Mouse (Mus musculus) midbrain, embryonic 13.5 days (tissue): ENCODE results near the gene Cd28. TPM values are rescaled to one million over a fixed set of nuclear protein-coding genes. Genes with fewer than 3 reads are reported as not detected.

ENCODE experiments used
- ATAC-seq: fragments of 200-750 bp; cut with Nextera tagmentation; 2 replicates; pipeline ENCODE4 v1.8.0; 2017; ENCODE audit warnings: mild to moderate bottlenecking, moderate TSS enrichment, moderate library complexity
- H3K27ac ChIP-seq: fragments of 300-500 bp; sonication (generic); 2 replicates; pipeline ENCODE4 v1.5.1; 2015; ENCODE audit warnings: inconsistent platforms, mild to moderate bottlenecking, moderate library complexity
- H3K27me3 ChIP-seq: fragments of 300-500 bp; sonication (generic); 2 replicates; pipeline ENCODE4 v1.6.1; 2015; ENCODE audit warnings: mild to moderate bottlenecking, inconsistent platforms
- H3K36me3 ChIP-seq: fragments of 300-500 bp; sonication (generic); 2 replicates; pipeline ENCODE4 v1.6.1; 2015; ENCODE audit warnings: mild to moderate bottlenecking, inconsistent platforms
- H3K4me1 ChIP-seq: fragments of 300-500 bp; sonication (generic); replicated peaks from 2 replicates; pipeline ENCODE4 v1.6.1; 2015; ENCODE audit warnings: inconsistent platforms
- H3K4me2 ChIP-seq: fragments of 300-500 bp; sonication (generic); replicated peaks from 2 replicates; pipeline ENCODE4 v1.6.1; 2015; ENCODE audit warnings: moderate library complexity, mild to moderate bottlenecking, inconsistent platforms
- H3K4me3 ChIP-seq: fragments of 300-500 bp; sonication (generic); replicated peaks from 2 replicates; pipeline ENCODE4 v1.5.1; 2015; ENCODE audit warnings: mild to moderate bottlenecking, inconsistent platforms
- H3K9ac ChIP-seq: fragments of 300-500 bp; sonication (generic); replicated peaks from 2 replicates; pipeline ENCODE4 v1.6.1; 2015; ENCODE audit warnings: mild to moderate bottlenecking, inconsistent platforms
- H3K9me3 ChIP-seq: fragments of 300-500 bp; sonication (generic); 2 replicates; pipeline ENCODE4 v1.6.1; 2016; ENCODE audit warnings: mild to moderate bottlenecking, inconsistent platforms
- WGBS: fragments of 180-500 bp; shearing (Covaris S2); methylation state at CpG from one replicate; pipeline ENCODE4 v1.1.7; 2015; 5-methylcytosine and 5-hydroxymethylcytosine counted together
- polyA plus RNA-seq: library from polyadenylated mRNA; unstranded; fragments of >200 nt; fragmentation: Nextera tagmentation; extraction: Ambion mirVana; gene quantifications from 2 replicates; pipeline ENCODE4 v1.2.1, GENCODE M21; 2015

The Cd28 gene
- polyA plus RNA-seq, 1 experiment from 2014 or later, result 0.16 TPM

DNA sequence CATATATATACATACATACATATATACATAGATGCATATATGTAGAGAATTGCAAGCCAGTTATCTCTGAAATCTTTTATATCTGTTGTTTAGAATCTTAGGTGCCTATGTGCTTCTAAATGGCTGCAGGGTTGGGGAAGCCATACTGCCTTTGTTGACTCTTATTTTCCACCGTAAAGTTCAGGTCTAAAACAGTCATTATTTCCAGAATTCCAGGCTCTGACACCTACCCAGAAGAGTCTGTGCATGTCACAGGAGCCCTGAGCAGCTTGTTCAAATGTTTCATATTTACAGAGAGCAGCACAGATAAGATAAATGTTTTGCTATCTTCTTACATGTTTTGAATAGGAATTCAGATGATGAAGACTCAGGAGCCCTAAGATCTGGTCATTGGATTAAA, 36.4 kb downstream of the Cd28 start:
- ATAC-seq, result no peak
- no peaks in the 10 kb centered on the region for H3K27me3 ChIP-seq
- H3K4me3 ChIP-seq, result no peak overlapping the region
- no peak overlapping the region for H3K9ac ChIP-seq
- H3K4me1 ChIP-seq, result no peaks in the 10 kb centered on the region
- WGBS, result 87% methylated on average over 1 of the region's 1 CpGs
- no peak overlapping the region for H3K4me2 ChIP-seq
- no peaks in the 10 kb centered on the region for H3K9me3 ChIP-seq
- no peaks in the 10 kb centered on the region for H3K36me3 ChIP-seq
- H3K27ac ChIP-seq, result no peak overlapping the region

DNA sequence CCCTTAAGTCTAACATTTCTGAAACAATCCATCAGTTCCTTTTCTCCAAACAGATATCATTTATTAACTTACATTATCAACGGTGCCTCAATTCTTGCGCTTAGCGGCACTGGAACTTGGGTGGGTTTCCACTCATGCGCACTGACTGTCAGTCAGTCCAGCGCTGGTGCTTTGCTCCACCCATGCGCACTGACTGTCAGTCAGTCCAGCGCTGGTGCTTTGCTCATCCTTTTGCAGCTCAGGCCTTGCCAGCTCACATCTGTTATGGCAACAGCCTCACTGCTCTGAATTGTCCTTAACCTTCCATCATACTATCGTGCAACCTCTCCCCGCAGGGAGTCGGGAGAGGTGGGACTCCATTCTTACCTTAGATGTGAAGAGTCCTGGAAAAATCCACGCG, 37.4 kb downstream of the Cd28 start:
- Histone ChIP-seq H3K4me3 (no peak overlapping the region), H3K27ac (no peak overlapping the region), H3K4me2 (no peak overlapping the region), H3K36me3 (no peaks in the 10 kb centered on the region), H3K9ac (no peak overlapping the region), H3K27me3 (no peaks in the 10 kb centered on the region), H3K4me1 (no peaks in the 10 kb centered on the region), H3K9me3 (no peaks in the 10 kb centered on the region)
- 96% methylated on average over 12 of the region's 12 CpGs for WGBS
- no peak for ATAC-seq

DNA sequence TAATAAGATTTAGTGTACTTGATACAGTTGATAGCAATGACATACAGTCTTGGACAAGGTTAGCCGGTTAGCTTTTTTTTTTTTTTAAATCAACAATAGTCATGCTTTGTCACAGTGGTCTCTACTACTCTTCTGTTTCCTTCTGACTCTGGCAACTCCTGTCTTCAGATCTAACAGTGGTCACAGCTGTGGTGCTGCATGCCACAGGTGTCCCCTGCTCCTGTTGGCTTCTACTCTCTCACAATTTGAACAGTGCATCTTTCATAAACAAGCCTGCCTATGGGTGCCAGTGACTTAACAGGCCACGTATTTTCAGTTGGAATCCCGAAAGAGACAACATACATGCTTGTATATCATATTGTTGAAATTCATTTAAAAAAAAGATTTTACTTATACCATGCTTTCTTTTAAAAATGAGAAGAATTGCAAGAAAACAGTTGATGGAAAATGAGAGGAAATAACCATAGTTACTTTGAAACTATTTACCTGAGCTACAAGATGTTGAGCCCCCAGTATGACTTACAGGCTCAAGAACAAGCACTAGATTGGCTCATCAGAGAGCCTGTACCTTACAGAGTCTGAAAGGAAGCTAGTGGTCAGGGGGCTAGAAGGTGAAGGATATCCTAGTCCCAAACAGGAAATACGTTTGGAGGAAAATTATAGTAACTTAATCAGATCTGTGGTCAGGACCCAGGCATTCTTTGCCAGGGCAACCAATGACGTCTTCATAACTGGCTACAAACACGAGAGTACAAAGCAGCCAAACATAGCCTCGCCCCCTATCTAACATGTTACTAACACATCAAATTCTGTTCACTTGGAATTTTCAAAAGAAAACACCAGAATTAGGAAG, 39.0 kb downstream of the Cd28 start:
- H3K27ac ChIP-seq, result no peak overlapping the region
- WGBS, result 81% methylated on average over 7 of the region's 7 CpGs
- H3K4me2 ChIP-seq, result no peak overlapping the region
- no peak overlapping the region for H3K9ac ChIP-seq
- H3K9me3 ChIP-seq, result no peaks in the 10 kb centered on the region
- no peaks in the 10 kb centered on the region for H3K36me3 ChIP-seq
- H3K27me3 ChIP-seq, result no peaks in the 10 kb centered on the region
- ATAC-seq, result no peak
- H3K4me3 ChIP-seq, result no peak overlapping the region
- H3K4me1 ChIP-seq, result no peaks in the 10 kb centered on the region

DNA sequence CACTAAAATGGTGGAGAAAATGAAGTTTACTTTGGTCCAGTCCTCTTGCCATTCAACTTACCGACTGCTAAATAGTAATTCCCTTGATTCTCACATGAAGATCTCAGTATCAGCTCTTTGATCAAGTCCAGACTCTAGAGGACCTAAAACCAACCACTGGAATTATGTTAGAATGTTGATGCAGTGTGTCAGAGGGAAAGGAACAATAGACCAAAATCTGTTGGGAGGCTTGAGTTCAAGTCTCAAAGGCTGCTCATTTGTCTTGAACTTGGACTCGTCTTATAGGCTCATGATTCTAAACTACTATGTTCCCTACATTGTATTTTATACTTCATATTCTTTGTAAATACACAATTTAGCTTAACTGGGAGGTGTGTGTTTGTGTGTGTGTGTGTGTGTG, 41.0 kb downstream of the Cd28 start:
- no peak overlapping the region for H3K27ac ChIP-seq
- no peak overlapping the region for H3K9ac ChIP-seq
- no peak overlapping the region for H3K4me2 ChIP-seq
- no peaks in the 10 kb centered on the region for H3K9me3 ChIP-seq
- whole genome bisulfite sequencing, result 90% methylated on average over 2 of the region's 2 CpGs
- ATAC-seq, result no peak
- H3K36me3 ChIP-seq, result no peaks in the 10 kb centered on the region
- H3K4me3 ChIP-seq, result no peak overlapping the region
- H3K27me3 ChIP-seq, result no peaks in the 10 kb centered on the region
- no peaks in the 10 kb centered on the region for H3K4me1 ChIP-seq

DNA sequence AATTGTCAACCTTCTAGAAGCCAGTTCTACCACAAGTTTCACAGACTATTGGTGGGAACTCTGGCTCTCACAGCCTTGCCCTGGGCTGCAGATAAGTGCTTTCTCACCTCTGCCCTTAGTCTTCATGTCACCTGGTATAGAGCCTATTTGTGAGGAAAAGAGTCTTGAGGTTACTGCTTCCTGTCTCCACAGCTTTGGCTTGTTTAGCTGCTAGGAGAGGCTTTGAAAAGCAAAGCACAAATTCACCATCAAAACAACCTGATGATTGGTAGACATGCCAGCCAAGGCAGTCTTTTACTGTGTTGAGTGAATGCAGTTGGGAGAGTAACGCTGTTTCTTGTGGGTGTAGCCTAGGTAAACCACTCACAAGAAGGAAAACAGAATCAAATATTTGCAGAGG, 41.6 kb downstream of the Cd28 start:
- H3K27ac ChIP-seq, result no peak overlapping the region
- H3K4me1 ChIP-seq, result no peaks in the 10 kb centered on the region
- no peak overlapping the region for H3K4me2 ChIP-seq
- H3K27me3 ChIP-seq, result no peaks in the 10 kb centered on the region
- no peak overlapping the region for H3K4me3 ChIP-seq
- ATAC-seq, result no peak
- no peaks in the 10 kb centered on the region for H3K36me3 ChIP-seq
- WGBS, result 86% methylated on average over 1 of the region's 1 CpGs
- H3K9ac ChIP-seq, result no peak overlapping the region
- no peaks in the 10 kb centered on the region for H3K9me3 ChIP-seq

DNA sequence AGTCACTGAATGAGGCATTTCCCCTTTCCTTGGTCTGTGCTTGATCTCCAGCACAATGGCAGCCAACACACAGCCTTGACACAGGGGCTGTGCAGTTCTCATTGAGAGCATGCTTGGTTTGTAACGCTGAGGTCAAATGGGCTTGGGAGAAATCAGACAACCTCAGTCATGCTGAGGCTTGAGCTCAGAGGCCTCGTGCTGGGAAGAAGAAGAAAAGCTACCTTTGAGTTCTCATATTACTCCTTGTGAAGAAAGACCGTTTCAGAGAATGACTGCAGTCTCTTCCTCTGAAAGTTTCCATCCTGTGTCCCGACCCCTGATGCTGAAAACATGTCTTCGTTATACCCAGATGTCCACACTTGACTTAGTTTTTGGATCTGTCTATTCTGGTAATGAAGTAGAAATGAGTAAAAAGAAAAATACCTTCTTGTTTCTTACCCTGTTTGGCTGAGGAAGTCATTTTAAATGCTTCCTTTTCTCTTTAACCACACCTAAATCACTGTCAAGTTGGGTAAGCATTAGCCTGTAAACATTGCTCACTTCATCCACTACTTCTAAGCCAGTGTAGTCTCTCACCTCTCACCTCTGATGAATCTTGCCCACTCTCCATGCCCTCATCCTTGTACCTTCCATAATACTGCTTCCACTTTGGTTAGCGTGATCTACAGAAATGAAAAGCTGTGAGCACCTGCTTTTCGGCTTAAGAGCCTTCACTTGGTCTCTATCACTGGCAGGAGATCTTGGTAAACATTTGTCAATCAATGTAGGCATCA, 43.1 kb downstream of the Cd28 start:
- H3K36me3 ChIP-seq, result no peaks in the 10 kb centered on the region
- no peak overlapping the region for H3K9ac ChIP-seq
- H3K27ac ChIP-seq, result no peak overlapping the region
- no peaks in the 10 kb centered on the region for H3K4me1 ChIP-seq
- H3K4me3 ChIP-seq, result no peak overlapping the region
- 68% methylated on average over 7 of the region's 7 CpGs for WGBS
- no peak overlapping the region for H3K4me2 ChIP-seq
- no peaks in the 10 kb centered on the region for H3K27me3 ChIP-seq
- no peak for ATAC-seq
- no peaks in the 10 kb centered on the region for H3K9me3 ChIP-seq

DNA sequence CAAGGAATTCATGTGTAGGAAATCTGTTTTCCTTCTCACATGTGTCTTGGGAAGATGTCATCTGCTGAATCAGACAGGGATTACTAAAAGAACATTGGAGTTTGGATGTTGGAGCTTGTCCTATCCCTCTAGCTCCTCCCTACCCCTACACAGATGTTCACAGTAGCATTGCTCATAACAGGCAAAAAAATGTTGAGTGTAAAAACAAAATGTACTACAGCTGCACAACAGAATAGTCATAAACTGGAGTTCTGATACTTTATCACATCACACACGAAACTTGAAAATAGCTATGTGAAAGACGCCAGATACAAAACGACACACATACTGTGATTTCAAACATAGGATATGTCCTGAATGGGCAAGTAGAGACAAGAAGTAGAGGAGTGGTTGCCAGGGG, 43.9 kb downstream of the Cd28 start:
- Histone ChIP-seq H3K27ac (no peak overlapping the region), H3K4me1 (no peaks in the 10 kb centered on the region), H3K9ac (no peak overlapping the region), H3K4me2 (no peak overlapping the region), H3K27me3 (no peaks in the 10 kb centered on the region), H3K9me3 (no peaks in the 10 kb centered on the region), H3K36me3 (no peaks in the 10 kb centered on the region), H3K4me3 (no peak overlapping the region)
- WGBS, result 95% methylated on average over 3 of the region's 3 CpGs
- ATAC-seq, result no peak

DNA sequence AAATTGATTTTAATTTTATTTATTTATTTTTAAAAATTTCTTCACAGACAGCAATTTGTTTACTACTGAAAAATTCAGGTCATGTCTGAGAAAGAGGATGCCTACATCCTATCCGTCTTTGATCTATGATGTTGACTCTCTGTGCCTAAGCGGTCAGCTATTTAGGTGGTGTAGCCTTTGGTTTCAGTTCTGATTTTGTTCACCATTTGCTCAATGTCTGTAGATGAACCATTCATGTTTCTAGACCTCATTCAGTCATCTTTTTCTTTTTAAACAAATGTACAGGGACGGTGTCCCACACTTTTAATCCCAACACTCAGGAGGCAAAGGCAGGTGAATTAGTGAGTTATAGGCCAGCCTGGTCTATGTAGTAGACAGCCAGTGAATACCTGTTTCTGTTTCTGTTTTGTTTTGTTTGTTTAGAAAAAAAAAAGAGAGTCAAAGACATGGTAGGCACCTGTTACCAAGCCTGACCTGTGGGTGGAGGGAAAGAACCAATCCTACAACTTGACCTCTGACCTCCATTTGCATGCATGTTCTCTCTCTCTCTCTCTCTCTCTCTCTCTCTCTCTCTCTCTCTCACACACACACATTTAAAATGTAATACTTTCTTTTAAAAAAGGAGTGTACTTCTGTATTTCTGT, 45.0 kb downstream of the Cd28 start:
- ATAC-seq, result no peak
- H3K9me3 ChIP-seq, result no peaks in the 10 kb centered on the region
- 93% methylated on average over 3 of the region's 3 CpGs for WGBS

DNA sequence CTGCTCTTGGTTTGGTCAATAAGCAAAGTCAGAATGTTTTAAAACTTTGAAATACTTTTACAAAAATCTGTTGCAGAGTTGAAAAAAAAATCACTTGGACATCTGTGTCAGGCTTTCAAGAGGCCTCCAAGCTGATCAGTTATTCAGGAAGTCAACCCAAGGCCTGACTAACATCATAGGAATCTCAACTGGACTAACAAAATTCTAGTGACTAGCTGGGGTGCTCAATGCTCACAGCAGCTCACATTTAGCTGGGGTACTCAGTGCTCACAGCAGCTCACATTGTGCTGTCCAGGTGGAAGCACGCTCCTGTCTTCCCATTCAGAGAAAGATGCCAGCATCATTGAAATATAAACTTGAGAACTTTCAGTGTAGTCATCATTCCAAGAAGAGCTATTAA, 45.9 kb downstream of the Cd28 start:
- 97% methylated on average over 1 of the region's 1 CpGs for WGBS
- Histone ChIP-seq H3K27me3 (no peaks in the 10 kb centered on the region), H3K4me3 (no peak overlapping the region), H3K36me3 (no peaks in the 10 kb centered on the region), H3K4me2 (no peak overlapping the region), H3K27ac (no peak overlapping the region), H3K9ac (no peak overlapping the region), H3K4me1 (no peaks in the 10 kb centered on the region), H3K9me3 (no peaks in the 10 kb centered on the region)
- ATAC-seq, result no peak

More for the DNA sequence above, 45.0 kb downstream of the Cd28 start:
- Histone ChIP-seq H3K4me1 (no peaks in the 10 kb centered on the region), H3K27ac (no peak overlapping the region), H3K27me3 (no peaks in the 10 kb centered on the region), H3K4me2 (no peak overlapping the region), H3K4me3 (no peak overlapping the region), H3K36me3 (no peaks in the 10 kb centered on the region), H3K9ac (no peak overlapping the region)

DNA sequence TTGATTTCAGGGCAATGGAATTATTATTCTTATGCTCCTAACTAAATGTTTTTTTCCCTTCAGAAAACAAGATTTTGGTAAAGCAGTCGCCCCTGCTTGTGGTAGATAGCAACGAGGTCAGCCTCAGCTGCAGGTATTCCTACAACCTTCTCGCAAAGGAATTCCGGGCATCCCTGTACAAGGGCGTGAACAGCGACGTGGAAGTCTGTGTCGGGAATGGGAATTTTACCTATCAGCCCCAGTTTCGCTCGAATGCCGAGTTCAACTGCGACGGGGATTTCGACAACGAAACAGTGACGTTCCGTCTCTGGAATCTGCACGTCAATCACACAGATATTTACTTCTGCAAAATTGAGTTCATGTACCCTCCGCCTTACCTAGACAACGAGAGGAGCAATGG, 46.3 kb downstream of the Cd28 start:
- Histone ChIP-seq H3K36me3 (no peaks in the 10 kb centered on the region), H3K27me3 (no peaks in the 10 kb centered on the region), H3K4me1 (no peaks in the 10 kb centered on the region), H3K27ac (no peak overlapping the region), H3K9ac (no peak overlapping the region), H3K9me3 (no peaks in the 10 kb centered on the region), H3K4me3 (no peak overlapping the region), H3K4me2 (no peak overlapping the region)
- ATAC-seq, result no peak
- WGBS, result 93% methylated on average over 20 of the region's 20 CpGs

DNA sequence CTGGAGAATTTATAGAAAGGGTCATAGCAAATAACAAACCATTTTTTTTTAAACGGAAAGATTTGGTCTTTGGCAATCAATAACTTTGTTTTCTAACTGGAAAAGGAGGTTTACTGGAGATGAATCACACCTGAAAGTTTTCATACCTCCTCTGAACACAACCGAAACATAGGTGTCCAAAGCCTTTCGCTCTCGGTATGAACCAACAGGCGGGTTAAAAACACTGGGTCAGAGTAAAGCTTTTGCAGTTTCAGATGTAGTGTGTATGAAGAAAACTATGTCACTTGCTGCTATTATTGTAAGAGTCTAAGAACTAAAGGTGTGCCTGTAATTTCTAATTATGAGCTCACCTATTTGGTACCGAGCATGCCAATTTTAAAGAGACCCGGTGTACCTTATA, 55.2 kb downstream of the Cd28 start:
- Histone ChIP-seq H3K4me1 (no peaks in the 10 kb centered on the region), H3K9me3 (no peaks in the 10 kb centered on the region), H3K27ac (no peak overlapping the region), H3K4me3 (no peak overlapping the region), H3K36me3 (no peaks in the 10 kb centered on the region), H3K27me3 (no peaks in the 10 kb centered on the region), H3K4me2 (no peak overlapping the region), H3K9ac (no peak overlapping the region)
- 92% methylated on average over 7 of the region's 7 CpGs for WGBS
- ATAC-seq, result no peak

DNA sequence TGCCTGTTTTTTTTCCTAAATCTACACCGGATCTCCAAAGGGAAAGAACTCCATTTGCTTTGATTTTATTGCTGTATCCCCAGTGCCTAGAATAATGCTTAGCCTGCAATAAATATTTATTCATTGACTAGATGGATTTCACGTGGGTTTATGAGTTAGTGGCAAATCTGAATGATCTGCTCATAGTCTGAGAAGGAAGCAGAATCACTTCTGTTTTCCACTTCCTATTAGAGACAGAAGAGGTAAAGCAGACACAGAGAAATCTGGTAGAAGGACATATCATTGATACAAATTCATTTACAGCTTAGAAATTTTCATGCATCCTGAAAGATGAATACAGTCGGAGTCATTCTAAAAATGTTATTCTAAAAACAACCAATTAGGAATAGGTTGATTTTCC, 56.6 kb downstream of the Cd28 start:
- H3K27me3 ChIP-seq, result no peaks in the 10 kb centered on the region
- no peak overlapping the region for H3K27ac ChIP-seq
- H3K4me2 ChIP-seq, result no peak overlapping the region
- ATAC-seq, result no peak
- no peaks in the 10 kb centered on the region for H3K9me3 ChIP-seq
- no peaks in the 10 kb centered on the region for H3K4me1 ChIP-seq
- WGBS, result 85% methylated on average over 3 of the region's 3 CpGs
- no peak overlapping the region for H3K4me3 ChIP-seq
- H3K9ac ChIP-seq, result no peak overlapping the region
- H3K36me3 ChIP-seq, result no peaks in the 10 kb centered on the region
